Mouse (Mus musculus): Measurements from ENCODE around the gene Nasp. TPM values are rescaled to one million over a fixed set of nuclear protein-coding genes. Genes with fewer than 3 reads are reported as not detected.

Nasp gene
- polyA plus RNA-seq, 1 experiment from 2014 or later = 78.0 TPM

DNA sequence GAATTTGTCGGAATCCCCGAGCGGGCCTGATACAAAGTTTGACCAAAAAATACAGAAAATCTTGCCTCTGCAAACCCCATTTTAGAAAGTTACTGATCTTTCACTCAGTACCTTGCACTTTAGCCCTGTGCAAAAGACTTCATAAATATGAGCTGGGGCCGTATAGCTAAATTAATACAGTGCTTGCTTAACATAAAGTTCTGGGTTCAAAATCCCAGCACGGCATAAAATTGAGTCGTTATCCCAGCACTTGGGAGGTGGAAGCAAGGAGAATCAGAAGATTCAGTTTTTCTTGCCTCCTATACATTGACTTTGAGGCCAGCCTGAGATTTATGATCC is 24.0 kb upstream of the Nasp start:
- ATAC-seq (ENCODE audit: insufficient number of reproducible peaks, insufficient read depth, low FRiP score, low read depth) = no peak
- 12% methylated on average over 6 of the region's 6 CpGs for WGBS
- peak overlapping the region in 1 of 2 experiments; percentile 95; a peak in 3 of 4 replicates for H3K27ac ChIP-seq (replicated peaks in 1 of 2; ENCODE audit: control insufficient read depth in 1 of 2, insufficient read depth in 1 of 2, low read depth in 2 of 2, low read length in 2 of 2)
- H3K4me2 ChIP-seq (ENCODE audit: low read length) = peak overlapping the region; percentile 66
- peak overlapping the region; percentile 98 for H3K9ac ChIP-seq (ENCODE audit: low read length)
- H3K36me3 ChIP-seq (ENCODE audit: control insufficient read depth, insufficient read depth, low read length) = peaks cover 27% of the 10 kb centered on the region
- H3K27me3 ChIP-seq (ENCODE audit: control insufficient read depth, insufficient read depth, low read length) = no peaks in the 10 kb centered on the region
- peaks cover 4 to 20% of the 10 kb centered on the region in 2 experiments for H3K4me1 ChIP-seq (ENCODE audit: control insufficient read depth in 2 of 2, insufficient read depth in 2 of 2, low read length in 2 of 2)
- no peaks in the 10 kb centered on the region for H3K9me3 ChIP-seq (ENCODE audit: control insufficient read depth, low read length)
- H3K4me3 ChIP-seq (ENCODE audit: control insufficient read depth in 1 of 2, insufficient read depth in 1 of 2, low read depth in 1 of 2, low read length in 2 of 2) = peak overlapping the region; percentile 80 to 95

DNA sequence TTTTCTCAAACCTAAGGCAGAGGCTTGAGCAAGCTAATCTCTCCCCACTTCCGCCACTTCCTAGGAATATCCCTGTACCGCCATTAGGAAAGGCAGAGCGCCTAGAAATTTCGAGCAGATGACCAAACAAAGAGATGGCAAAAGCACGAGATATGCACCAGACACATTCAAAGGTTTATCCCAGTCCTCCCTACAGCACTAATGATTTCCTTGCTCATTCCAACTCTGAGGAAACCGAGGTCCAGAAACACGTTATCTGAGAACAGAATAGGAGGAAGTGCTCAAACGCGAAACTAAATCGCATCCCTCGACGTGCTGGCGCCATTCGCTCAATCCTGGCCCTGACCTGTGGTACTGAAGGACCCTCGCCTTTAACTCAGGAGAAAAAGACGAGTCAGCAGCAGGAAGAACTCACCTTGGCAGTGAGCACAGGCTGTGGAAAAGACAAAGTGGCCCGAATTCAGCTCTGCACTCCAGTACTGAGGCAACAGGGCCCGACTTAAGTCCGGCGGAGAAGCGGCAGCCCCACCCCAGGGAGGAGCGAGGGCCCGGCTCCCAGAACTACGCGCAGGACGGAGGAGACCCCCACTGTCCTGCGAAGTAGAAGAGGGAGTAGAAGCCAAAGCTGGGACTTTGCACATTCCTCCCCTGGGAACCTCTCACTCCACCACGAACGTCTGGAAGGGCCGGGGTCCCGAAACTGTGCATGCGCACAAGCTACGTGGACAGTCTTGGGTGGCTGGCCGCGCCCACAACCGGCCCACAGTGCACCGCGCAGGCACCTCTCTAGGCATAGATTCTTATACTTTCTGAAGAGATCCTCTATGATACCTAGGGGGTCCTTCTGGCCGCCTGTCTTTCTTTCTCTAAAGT is 23.4 kb upstream of the Nasp start, which contains the start of gene Akr1a1:
Gene Akr1a1 (minus strand): TSS at position 757 of the 873 bp plus-strand sequence.
- peak; percentile 99 for ATAC-seq (ENCODE audit: insufficient number of reproducible peaks, insufficient read depth, low FRiP score, low read depth)
- Histone ChIP-seq H3K36me3 (ENCODE audit: control insufficient read depth, insufficient read depth, low read length) (peaks cover 33% of the 10 kb centered on the region), H3K4me3 (ENCODE audit: control insufficient read depth in 1 of 2, insufficient read depth in 1 of 2, low read depth in 1 of 2, low read length in 2 of 2) (peak within 1 kb of the TSS; percentile 80 to 95), H3K27ac (replicated peaks in 1 of 2; ENCODE audit: control insufficient read depth in 1 of 2, insufficient read depth in 1 of 2, low read depth in 2 of 2, low read length in 2 of 2) (peak within 1 kb of the TSS; percentile 90 to 95), H3K4me1 (ENCODE audit: control insufficient read depth in 2 of 2, insufficient read depth in 2 of 2, low read length in 2 of 2) (peaks cover 4 to 20% of the 10 kb centered on the region in 2 experiments), H3K9me3 (ENCODE audit: control insufficient read depth, low read length) (no peaks in the 10 kb centered on the region), H3K27me3 (ENCODE audit: control insufficient read depth, insufficient read depth, low read length) (no peaks in the 10 kb centered on the region), H3K4me2 (ENCODE audit: low read length) (peak within 1 kb of the TSS; percentile 66), H3K9ac (ENCODE audit: low read length) (peak within 1 kb of the TSS; percentile 98)
- under 1% methylated on average over 39 of the region's 39 CpGs for WGBS

DNA sequence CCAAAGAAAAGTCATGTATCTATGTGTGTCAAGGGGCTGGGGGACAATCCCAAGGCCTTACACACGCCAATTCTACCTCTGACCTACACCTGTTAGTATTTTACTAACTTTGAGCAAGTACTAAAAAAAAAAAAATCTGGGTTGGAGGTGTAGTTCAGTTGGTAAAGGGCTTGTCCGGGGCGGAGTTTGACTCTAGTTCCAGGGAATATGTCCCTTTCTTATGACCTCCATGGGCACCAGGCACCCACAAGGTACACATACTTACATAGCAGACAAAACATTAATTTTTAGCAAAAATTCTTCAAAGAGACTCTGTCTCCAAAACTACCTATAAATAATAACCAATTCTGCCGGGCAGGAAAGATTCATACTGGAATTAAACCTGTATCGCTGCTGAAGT is 22.6 kb upstream of the Nasp start:
- no peaks in the 10 kb centered on the region for H3K27me3 ChIP-seq (ENCODE audit: control insufficient read depth, insufficient read depth, low read length)
- peak overlapping the region; percentile 90 to 95 for H3K27ac ChIP-seq (replicated peaks in 1 of 2; ENCODE audit: control insufficient read depth in 1 of 2, insufficient read depth in 1 of 2, low read depth in 2 of 2, low read length in 2 of 2)
- peaks cover 4 to 26% of the 10 kb centered on the region in 2 experiments for H3K4me1 ChIP-seq (ENCODE audit: control insufficient read depth in 2 of 2, insufficient read depth in 2 of 2, low read length in 2 of 2)
- peak overlapping the region; percentile 66 for H3K4me2 ChIP-seq (ENCODE audit: low read length)
- H3K4me3 ChIP-seq (ENCODE audit: control insufficient read depth in 1 of 2, insufficient read depth in 1 of 2, low read depth in 1 of 2, low read length in 2 of 2) = peak overlapping the region; percentile 80 to 95
- no peaks in the 10 kb centered on the region for H3K9me3 ChIP-seq (ENCODE audit: control insufficient read depth, low read length)
- peaks cover 40% of the 10 kb centered on the region for H3K36me3 ChIP-seq (ENCODE audit: control insufficient read depth, insufficient read depth, low read length)
- ATAC-seq (ENCODE audit: insufficient number of reproducible peaks, insufficient read depth, low FRiP score, low read depth) = no peak
- WGBS = 25% methylated on average over 5 of the region's 5 CpGs
- H3K9ac ChIP-seq (ENCODE audit: low read length) = peak overlapping the region; percentile 98

DNA sequence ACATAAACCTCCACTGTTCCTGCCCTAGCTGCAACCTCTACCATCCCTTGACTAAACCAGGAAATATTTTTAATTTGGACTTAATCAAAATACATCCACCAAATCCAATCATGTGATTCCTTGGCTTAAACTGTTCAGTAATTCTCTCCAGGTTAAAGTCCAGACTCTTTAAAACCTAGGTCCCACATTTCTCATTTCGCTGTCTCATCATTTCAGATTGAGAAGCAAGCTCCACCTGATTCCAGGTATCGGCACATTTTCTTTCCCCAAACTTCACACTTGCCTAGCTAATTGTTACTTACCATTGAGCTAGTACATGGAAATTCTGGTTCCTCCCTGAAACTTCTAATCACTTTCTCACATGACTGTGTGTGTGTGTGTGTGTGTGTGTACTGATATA is 21.7 kb upstream of the Nasp start:
- ATAC-seq (ENCODE audit: insufficient number of reproducible peaks, insufficient read depth, low FRiP score, low read depth) = no peak
- H3K4me1 ChIP-seq (ENCODE audit: control insufficient read depth in 2 of 2, insufficient read depth in 2 of 2, low read length in 2 of 2) = peaks cover 4 to 26% of the 10 kb centered on the region in 2 experiments; a peak in 3 of 4 replicates
- peak overlapping the region in 1 of 2 experiments; percentile 95; a peak in 2 of 4 replicates for H3K4me3 ChIP-seq (ENCODE audit: control insufficient read depth in 1 of 2, insufficient read depth in 1 of 2, low read depth in 1 of 2, low read length in 2 of 2)
- 92% methylated on average over 2 of the region's 2 CpGs for WGBS
- H3K36me3 ChIP-seq (ENCODE audit: control insufficient read depth, insufficient read depth, low read length) = peaks cover 49% of the 10 kb centered on the region
- no peaks in the 10 kb centered on the region for H3K27me3 ChIP-seq (ENCODE audit: control insufficient read depth, insufficient read depth, low read length)
- no peak overlapping the region for H3K9ac ChIP-seq (ENCODE audit: low read length)
- H3K9me3 ChIP-seq (ENCODE audit: control insufficient read depth, low read length) = no peaks in the 10 kb centered on the region
- no peak overlapping the region for H3K27ac ChIP-seq (replicated peaks in 1 of 2; ENCODE audit: control insufficient read depth in 1 of 2, insufficient read depth in 1 of 2, low read depth in 2 of 2, low read length in 2 of 2)
- peak overlapping the region; percentile 66 for H3K4me2 ChIP-seq (ENCODE audit: low read length)

DNA sequence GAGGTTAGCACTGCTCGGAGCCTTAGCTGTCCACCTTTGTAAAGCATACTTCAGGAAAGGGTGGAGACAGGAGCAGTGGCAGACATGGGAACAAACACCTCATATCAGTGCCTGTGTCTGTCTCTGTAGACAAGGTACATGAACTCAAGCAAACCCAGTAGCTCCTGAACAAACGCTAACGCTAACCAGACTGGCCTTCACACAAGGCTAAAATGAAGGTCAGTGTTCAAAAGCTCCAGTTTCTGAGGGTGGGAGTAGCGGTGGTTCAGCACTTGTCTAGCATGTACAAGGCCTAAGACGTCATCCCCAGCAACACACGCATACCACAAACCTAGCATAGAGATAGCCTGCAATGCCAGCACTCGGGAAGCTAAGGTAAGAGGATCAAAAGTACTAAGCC is 17.9 kb upstream of the Nasp start:
- 54% methylated on average over 7 of the region's 7 CpGs for WGBS
- Histone ChIP-seq H3K27ac (replicated peaks in 1 of 2; ENCODE audit: control insufficient read depth in 1 of 2, insufficient read depth in 1 of 2, low read depth in 2 of 2, low read length in 2 of 2) (no peak overlapping the region), H3K4me3 (ENCODE audit: control insufficient read depth in 1 of 2, insufficient read depth in 1 of 2, low read depth in 1 of 2, low read length in 2 of 2) (no peak overlapping the region), H3K27me3 (ENCODE audit: control insufficient read depth, insufficient read depth, low read length) (no peaks in the 10 kb centered on the region), H3K9me3 (ENCODE audit: control insufficient read depth, low read length) (no peaks in the 10 kb centered on the region), H3K36me3 (ENCODE audit: control insufficient read depth, insufficient read depth, low read length) (peaks cover 78% of the 10 kb centered on the region), H3K4me2 (ENCODE audit: low read length) (no peak overlapping the region), H3K4me1 (ENCODE audit: control insufficient read depth in 2 of 2, insufficient read depth in 2 of 2, low read length in 2 of 2) (peaks cover 4 to 22% of the 10 kb centered on the region in 2 experiments; a peak in 3 of 4 replicates), H3K9ac (ENCODE audit: low read length) (peak overlapping the region; percentile 25; the same call in 1 of the 2 replicates)
- no peak for ATAC-seq (ENCODE audit: insufficient number of reproducible peaks, insufficient read depth, low FRiP score, low read depth)

DNA sequence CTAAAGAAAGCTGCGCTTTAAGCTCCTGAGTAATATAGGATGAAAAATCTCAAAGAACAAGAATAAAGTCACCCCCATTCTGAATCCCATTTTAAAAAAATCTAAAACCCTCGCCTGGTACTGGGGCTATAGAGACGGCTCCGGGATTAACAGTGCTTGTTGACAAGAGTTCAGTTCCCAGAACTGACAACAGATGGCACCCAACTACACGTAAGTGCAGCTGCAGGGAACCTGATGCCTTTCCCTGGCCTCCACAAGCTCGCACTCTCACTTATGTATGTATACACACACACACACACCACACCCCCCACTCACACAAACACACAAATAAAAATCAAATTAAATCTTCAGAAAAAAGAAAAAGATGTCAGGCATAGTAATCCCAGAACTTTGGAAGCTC is 16.6 kb upstream of the Nasp start:
- H3K4me2 ChIP-seq (ENCODE audit: low read length) = no peak overlapping the region
- no peak overlapping the region for H3K27ac ChIP-seq (replicated peaks in 1 of 2; ENCODE audit: control insufficient read depth in 1 of 2, insufficient read depth in 1 of 2, low read depth in 2 of 2, low read length in 2 of 2)
- H3K36me3 ChIP-seq (ENCODE audit: control insufficient read depth, insufficient read depth, low read length) = peaks cover 83% of the 10 kb centered on the region
- H3K9ac ChIP-seq (ENCODE audit: low read length) = no peak overlapping the region
- no peak for ATAC-seq (ENCODE audit: insufficient number of reproducible peaks, insufficient read depth, low FRiP score, low read depth)
- no peak overlapping the region for H3K4me3 ChIP-seq (ENCODE audit: control insufficient read depth in 1 of 2, insufficient read depth in 1 of 2, low read depth in 1 of 2, low read length in 2 of 2)
- no peaks in the 10 kb centered on the region for H3K27me3 ChIP-seq (ENCODE audit: control insufficient read depth, insufficient read depth, low read length)
- peaks cover 0 to 12% of the 10 kb centered on the region in 2 experiments; a peak in 2 of 4 replicates for H3K4me1 ChIP-seq (ENCODE audit: control insufficient read depth in 2 of 2, insufficient read depth in 2 of 2, low read length in 2 of 2)
- WGBS = 48% methylated on average over 6 of the region's 6 CpGs
- no peaks in the 10 kb centered on the region for H3K9me3 ChIP-seq (ENCODE audit: control insufficient read depth, low read length)

DNA sequence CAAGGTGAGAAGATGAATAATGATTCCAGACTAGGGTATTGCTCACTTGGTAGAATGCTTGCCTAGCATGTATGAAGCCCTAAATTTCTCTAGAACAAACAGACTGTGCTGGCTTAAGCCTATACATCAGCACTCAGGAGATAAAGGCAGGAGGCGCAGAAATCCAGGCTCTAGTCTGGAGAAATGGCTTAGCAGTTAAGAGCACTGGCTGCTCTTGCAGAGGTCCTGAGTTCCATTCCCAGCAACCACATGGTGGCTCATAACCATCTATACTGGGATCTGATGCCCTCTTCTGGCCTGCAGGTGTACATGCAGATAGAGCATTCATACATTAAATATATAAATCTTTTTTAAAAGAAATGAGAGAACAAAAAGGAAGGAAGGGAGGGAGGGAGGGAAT is 14.3 kb upstream of the Nasp start:
- Histone ChIP-seq H3K9me3 (ENCODE audit: control insufficient read depth, low read length) (no peaks in the 10 kb centered on the region), H3K4me1 (ENCODE audit: control insufficient read depth in 2 of 2, insufficient read depth in 2 of 2, low read length in 2 of 2) (peaks cover 0 to 6% of the 10 kb centered on the region in 2 experiments; a peak in 2 of 4 replicates), H3K4me2 (ENCODE audit: low read length) (no peak overlapping the region), H3K9ac (ENCODE audit: low read length) (no peak overlapping the region), H3K36me3 (ENCODE audit: control insufficient read depth, insufficient read depth, low read length) (peaks cover 90% of the 10 kb centered on the region), H3K27me3 (ENCODE audit: control insufficient read depth, insufficient read depth, low read length) (no peaks in the 10 kb centered on the region), H3K27ac (replicated peaks in 1 of 2; ENCODE audit: control insufficient read depth in 1 of 2, insufficient read depth in 1 of 2, low read depth in 2 of 2, low read length in 2 of 2) (no peak overlapping the region), H3K4me3 (ENCODE audit: control insufficient read depth in 1 of 2, insufficient read depth in 1 of 2, low read depth in 1 of 2, low read length in 2 of 2) (no peak overlapping the region)
- no peak for ATAC-seq (ENCODE audit: insufficient number of reproducible peaks, insufficient read depth, low FRiP score, low read depth)
- 97% methylated on average over 1 of the region's 1 CpGs for WGBS
